Mouse (Mus musculus): Measurements from ENCODE around the gene Hbp1.

- no peak for TF ChIP-seq FLI1 (IDR thresholded peaks at IDR 0.05; ENCODE audit: low read length)
- peak; percentile 90 for TF ChIP-seq GATA1 (IDR thresholded peaks at IDR 0.05; ENCODE audit: borderline replicate concordance, low read length)
These were observed 46.5 kb upstream of the Hbp1 start for GRCm38 (mm10) chr12:31996877-31997276.
